Mouse (Mus musculus): ENCODE results near the gene Dach1. TPM values are rescaled to one million over a fixed set of nuclear protein-coding genes. Genes with fewer than 3 reads are reported as not detected.
A peak's percentile ranks its signal among the peaks of the same experiment; 100 is the strongest.

Dach1 gene
- total and polyA plus RNA-seq, 2 experiments from 2014 or later, result 14.7 to 23.8 TPM

DNA sequence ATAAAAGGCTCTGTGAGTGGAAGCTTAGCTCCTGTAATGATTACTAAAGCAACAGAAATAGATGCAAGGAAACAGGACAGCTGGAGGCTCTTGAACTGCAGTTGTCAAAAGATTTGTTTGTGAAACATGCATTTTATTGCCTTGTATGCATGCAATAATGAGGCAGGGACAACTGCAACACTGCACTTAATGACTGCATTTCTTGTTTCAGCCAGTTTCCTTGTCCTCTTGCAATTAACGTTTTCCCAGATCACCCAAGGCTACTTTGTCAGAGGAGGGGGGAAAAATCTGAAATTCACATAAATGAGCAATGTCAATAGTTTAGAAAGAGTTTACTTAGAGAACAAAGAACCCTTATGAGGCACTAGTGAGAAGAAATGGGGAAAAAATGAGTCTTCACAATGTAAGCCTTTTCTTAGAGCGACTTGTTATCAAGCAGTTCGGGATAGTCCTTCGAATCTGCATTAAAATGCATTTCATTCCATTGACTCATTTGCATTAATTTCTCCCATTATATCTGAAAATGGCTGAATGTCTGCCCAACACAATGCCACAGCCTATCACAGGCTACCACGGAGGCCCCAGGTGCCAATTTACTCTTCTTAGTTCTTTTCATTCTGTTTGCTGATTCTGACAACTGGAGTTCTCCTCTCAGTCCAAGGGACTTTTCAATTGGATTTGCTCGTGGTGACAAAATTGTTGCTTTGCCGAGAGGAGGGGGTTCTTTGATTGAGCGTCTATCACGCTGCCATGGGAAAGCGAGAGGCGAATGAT lies 96.7 kb downstream of the Dach1 start:
- Histone ChIP-seq H3K9ac (replicated peaks; ENCODE audit: low read length) (0 out of 2 replicates have a peak overlapping the region, but pooled peaks have one; percentile 7), H3K4me1 (ENCODE audit: insufficient read depth, low read length) (peaks cover 12% of the 10 kb centered on the region), H3K4me3 (ENCODE audit: low read length) (peak overlapping the region; percentile 26), H3K9me3 (ENCODE audit: low read length) (no peaks in the 10 kb centered on the region), H3K27ac (peak overlapping the region; percentile 54), H3K27me3 (ENCODE audit: insufficient read depth, low read length) (no peaks in the 10 kb centered on the region), H3K4me2 (ENCODE audit: low read depth, low read length) (peak overlapping the region; percentile 46), H3K36me3 (ENCODE audit: insufficient read depth, low read length) (no peaks in the 10 kb centered on the region)
- 14% methylated on average over 11 of the region's 11 CpGs for WGBS
- ATAC-seq (peak; percentile 73), DNase-seq (ENCODE audit: low spot score) (peak; percentile 45)
- TF ChIP-seq CTCF (IDR thresholded peaks at IDR 0.05; ENCODE audit: low read depth), result no peak

DNA sequence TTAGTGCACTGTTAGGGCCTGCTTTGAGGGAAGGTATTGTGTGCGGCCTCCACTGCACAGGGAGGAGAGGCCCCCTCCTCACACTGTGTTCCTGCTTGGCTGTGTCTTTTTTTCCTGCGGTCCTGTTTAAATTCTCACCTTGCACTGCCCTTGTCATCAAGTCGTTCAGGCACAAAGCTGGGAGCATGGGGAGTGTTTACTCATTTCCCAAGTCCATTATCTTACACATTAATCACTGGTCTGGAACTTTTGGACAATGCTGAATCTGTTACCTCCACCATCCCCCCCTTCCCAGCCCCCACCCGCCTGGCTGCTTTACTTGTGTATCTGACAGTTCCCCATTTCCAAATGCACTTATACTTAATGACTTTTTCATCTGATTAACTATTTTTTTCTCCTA lies 97.7 kb downstream of the Dach1 start:
- H3K9ac ChIP-seq (replicated peaks; ENCODE audit: low read length), result no peak overlapping the region
- 21% methylated on average over 4 of the region's 4 CpGs for WGBS
- peaks cover 12% of the 10 kb centered on the region for H3K4me1 ChIP-seq (ENCODE audit: insufficient read depth, low read length)
- H3K36me3 ChIP-seq (ENCODE audit: insufficient read depth, low read length), result no peaks in the 10 kb centered on the region
- no peak for TF ChIP-seq CTCF (IDR thresholded peaks at IDR 0.05; ENCODE audit: low read depth)
- no peaks in the 10 kb centered on the region for H3K9me3 ChIP-seq (ENCODE audit: low read length)
- H3K27ac ChIP-seq, result no peak overlapping the region
- H3K4me3 ChIP-seq (ENCODE audit: low read length), result no peak overlapping the region
- ATAC-seq, result peak; percentile 62
- no peak overlapping the region for H3K4me2 ChIP-seq (ENCODE audit: low read depth, low read length)
- no peak for DNase-seq (ENCODE audit: low spot score)
- H3K27me3 ChIP-seq (ENCODE audit: insufficient read depth, low read length), result no peaks in the 10 kb centered on the region

DNA sequence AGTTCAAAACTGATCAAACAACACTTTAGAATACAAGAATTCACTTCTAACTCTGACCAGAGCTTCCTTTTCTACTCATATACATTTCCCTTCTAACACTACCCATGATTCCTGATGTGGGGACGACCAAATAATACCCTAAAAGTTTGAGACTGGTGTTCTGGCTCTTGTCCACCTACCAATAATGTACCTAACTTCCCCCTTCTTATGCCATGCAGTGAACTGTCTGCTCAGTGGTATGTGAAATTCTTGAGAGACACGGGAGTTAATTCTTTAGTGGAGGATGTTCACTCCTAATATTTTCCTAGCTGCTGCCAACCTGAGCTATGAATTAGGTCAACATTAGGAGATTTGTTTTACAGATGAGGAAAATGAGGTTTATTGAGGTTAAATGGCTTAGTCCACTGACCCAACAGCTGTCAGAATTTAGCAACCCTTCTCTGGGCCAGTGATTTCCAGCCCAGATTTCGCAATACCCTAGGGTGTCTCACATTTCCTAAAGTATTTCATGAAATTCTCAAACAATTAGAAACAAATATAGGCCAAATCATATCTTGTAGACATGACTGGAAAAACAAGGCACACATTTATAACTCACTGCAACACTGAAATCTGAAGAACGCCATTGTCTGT lies 102.2 kb downstream of the Dach1 start:
- WGBS, result 72% methylated on average over 4 of the region's 4 CpGs
- Histone ChIP-seq H3K27me3 (ENCODE audit: insufficient read depth, low read length) (no peaks in the 10 kb centered on the region), H3K4me3 (ENCODE audit: low read length) (no peak overlapping the region), H3K36me3 (ENCODE audit: insufficient read depth, low read length) (no peaks in the 10 kb centered on the region), H3K4me2 (ENCODE audit: low read depth, low read length) (no peak overlapping the region), H3K4me1 (ENCODE audit: insufficient read depth, low read length) (peaks cover 4% of the 10 kb centered on the region; the same call in 1 of the 2 replicates), H3K9me3 (ENCODE audit: low read length) (no peaks in the 10 kb centered on the region), H3K27ac (no peak overlapping the region), H3K9ac (replicated peaks; ENCODE audit: low read length) (no peak overlapping the region)
- TF ChIP-seq CTCF (IDR thresholded peaks at IDR 0.05; ENCODE audit: low read depth), result no peak
- ATAC-seq, result no peak
- no peak for DNase-seq (ENCODE audit: low spot score)

DNA sequence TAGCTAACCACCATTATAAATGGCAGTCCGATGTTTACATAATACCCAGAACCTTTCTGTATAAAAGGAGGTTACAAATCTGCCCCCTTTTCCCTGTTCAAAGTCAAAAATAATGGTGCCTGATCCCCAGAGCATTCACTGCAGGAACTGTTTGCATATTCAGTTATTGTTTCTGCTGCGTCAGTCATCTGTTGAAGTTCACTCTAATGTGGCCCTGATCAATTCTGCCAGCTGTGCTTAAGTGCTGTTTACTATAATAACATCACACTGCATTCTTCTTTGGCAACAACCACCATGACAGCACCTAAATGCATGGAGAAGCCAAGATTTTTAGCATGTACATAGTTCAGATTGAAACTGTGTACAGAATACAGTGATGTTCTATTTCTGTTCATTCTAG lies 105.4 kb downstream of the Dach1 start:
- H3K9me3 ChIP-seq (ENCODE audit: low read length), result no peaks in the 10 kb centered on the region
- H3K9ac ChIP-seq (replicated peaks; ENCODE audit: low read length), result no peak overlapping the region
- no peaks in the 10 kb centered on the region for H3K36me3 ChIP-seq (ENCODE audit: insufficient read depth, low read length)
- TF ChIP-seq CTCF (IDR thresholded peaks at IDR 0.05; ENCODE audit: low read depth), result no peak
- no peak overlapping the region for H3K4me3 ChIP-seq (ENCODE audit: low read length)
- DNase-seq (ENCODE audit: low spot score) (no peak), ATAC-seq (no peak)
- 30% methylated on average over 2 of the region's 2 CpGs for WGBS
- H3K4me2 ChIP-seq (ENCODE audit: low read depth, low read length), result no peak overlapping the region
- no peaks in the 10 kb centered on the region for H3K4me1 ChIP-seq (ENCODE audit: insufficient read depth, low read length)
- no peaks in the 10 kb centered on the region for H3K27me3 ChIP-seq (ENCODE audit: insufficient read depth, low read length)
- H3K27ac ChIP-seq, result no peak overlapping the region

DNA sequence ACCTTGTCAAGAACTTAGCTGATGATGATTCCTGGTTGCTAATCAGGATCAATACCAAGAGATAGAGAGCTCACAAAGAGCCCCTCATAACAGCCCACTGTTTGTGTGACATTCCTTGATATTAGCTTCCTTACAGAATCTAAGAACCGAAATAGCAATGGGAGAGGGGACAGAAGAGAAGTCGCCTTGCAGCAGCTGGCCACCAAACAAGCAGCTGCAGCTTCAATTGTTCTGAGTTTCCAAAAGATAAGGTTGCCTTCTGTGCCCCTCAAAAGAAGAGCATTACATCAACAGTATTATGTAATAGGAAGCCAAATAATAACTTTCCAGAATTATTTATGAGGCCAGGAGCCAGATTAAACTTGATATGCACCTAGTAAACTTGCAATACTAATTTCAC lies 120.2 kb downstream of the Dach1 start:
- H3K27ac ChIP-seq, result no peak overlapping the region
- DNase-seq (ENCODE audit: low spot score) (no peak), ATAC-seq (no peak)
- no peak for TF ChIP-seq CTCF (IDR thresholded peaks at IDR 0.05; ENCODE audit: low read depth)
- no peaks in the 10 kb centered on the region for H3K36me3 ChIP-seq (ENCODE audit: insufficient read depth, low read length)
- no peaks in the 10 kb centered on the region; the same call in 1 of the 2 replicates for H3K4me1 ChIP-seq (ENCODE audit: insufficient read depth, low read length)
- H3K4me2 ChIP-seq (ENCODE audit: low read depth, low read length), result no peak overlapping the region
- no peaks in the 10 kb centered on the region for H3K27me3 ChIP-seq (ENCODE audit: insufficient read depth, low read length)
- no peaks in the 10 kb centered on the region for H3K9me3 ChIP-seq (ENCODE audit: low read length)
- H3K4me3 ChIP-seq (ENCODE audit: low read length), result no peak overlapping the region
- no peak overlapping the region for H3K9ac ChIP-seq (replicated peaks; ENCODE audit: low read length)
- 21% methylated on average over 2 of the region's 2 CpGs for WGBS

DNA sequence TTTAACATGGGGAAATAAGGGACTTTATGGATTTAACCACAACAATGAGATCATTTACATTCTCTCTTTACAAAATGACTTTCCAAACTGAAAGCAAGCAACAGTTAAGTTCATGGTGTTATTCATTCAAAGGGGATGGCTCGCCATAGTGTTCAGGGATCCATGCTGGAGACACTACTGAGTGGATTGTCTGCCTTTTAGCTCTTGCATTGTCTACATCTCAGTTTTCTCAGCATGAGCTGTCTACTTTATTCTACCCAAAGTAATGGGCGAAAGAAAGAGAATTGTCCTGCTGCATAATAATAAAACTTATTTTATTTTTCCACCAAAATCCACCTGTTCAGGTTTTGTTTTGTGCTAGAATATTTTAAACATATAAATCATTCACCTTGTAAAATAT lies 121.2 kb downstream of the Dach1 start:
- H3K36me3 ChIP-seq (ENCODE audit: insufficient read depth, low read length), result no peaks in the 10 kb centered on the region
- WGBS, result 37% methylated on average over 2 of the region's 2 CpGs
- peak; percentile 20 for DNase-seq (ENCODE audit: low spot score)
- H3K27me3 ChIP-seq (ENCODE audit: insufficient read depth, low read length), result no peaks in the 10 kb centered on the region
- no peak overlapping the region for H3K4me3 ChIP-seq (ENCODE audit: low read length)
- no peak overlapping the region for H3K4me2 ChIP-seq (ENCODE audit: low read depth, low read length)
- no peak overlapping the region for H3K9ac ChIP-seq (replicated peaks; ENCODE audit: low read length)
- H3K9me3 ChIP-seq (ENCODE audit: low read length), result no peaks in the 10 kb centered on the region
- no peak for TF ChIP-seq CTCF (IDR thresholded peaks at IDR 0.05; ENCODE audit: low read depth)
- no peak overlapping the region for H3K27ac ChIP-seq
- ATAC-seq, result no peak
- H3K4me1 ChIP-seq (ENCODE audit: insufficient read depth, low read length), result no peaks in the 10 kb centered on the region; the same call in 1 of the 2 replicates

DNA sequence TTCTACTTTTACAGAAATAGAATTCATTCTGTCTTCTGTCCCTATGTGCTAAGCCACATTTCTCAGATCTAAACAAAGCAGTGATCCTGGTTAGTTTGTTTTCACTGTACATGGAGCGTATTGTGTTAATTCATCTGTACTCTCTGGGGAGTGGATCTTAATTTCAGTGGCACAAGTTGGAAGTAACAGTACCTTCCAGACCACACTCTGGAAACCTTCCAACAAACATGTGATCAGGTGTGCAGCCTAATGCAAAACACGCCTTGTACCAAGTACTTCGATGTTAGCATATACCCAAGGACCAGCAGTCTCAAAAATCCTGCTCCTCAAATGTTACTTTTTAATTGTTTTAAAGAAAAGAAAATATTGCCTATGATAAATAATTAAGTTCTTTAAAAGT lies 121.9 kb downstream of the Dach1 start:
- ATAC-seq, result no peak
- peak; percentile 65 for DNase-seq (ENCODE audit: low spot score)
- Histone ChIP-seq H3K4me2 (ENCODE audit: low read depth, low read length) (no peak overlapping the region), H3K27ac (no peak overlapping the region), H3K9me3 (ENCODE audit: low read length) (no peaks in the 10 kb centered on the region), H3K9ac (replicated peaks; ENCODE audit: low read length) (no peak overlapping the region), H3K4me1 (ENCODE audit: insufficient read depth, low read length) (no peaks in the 10 kb centered on the region; the same call in 1 of the 2 replicates), H3K27me3 (ENCODE audit: insufficient read depth, low read length) (no peaks in the 10 kb centered on the region), H3K36me3 (ENCODE audit: insufficient read depth, low read length) (no peaks in the 10 kb centered on the region), H3K4me3 (ENCODE audit: low read length) (no peak overlapping the region)
- TF ChIP-seq CTCF (IDR thresholded peaks at IDR 0.05; ENCODE audit: low read depth), result no peak
- WGBS, result 39% methylated on average over 3 of the region's 3 CpGs
